Mouse (Mus musculus) hindbrain, embryonic 10.5 days (tissue): ENCODE results near the gene Defb25. TPM values are rescaled to one million over a fixed set of nuclear protein-coding genes. Genes with fewer than 3 reads are reported as not detected.

Experiments used
- DNase-seq: peaks from one replicate; pipeline ENCODE4 v3.0.0-alpha.2; 2017; ENCODE audit warnings: low spot score
- H3K27ac ChIP-seq: fragments of 300-500 bp; sonication (generic); 2 replicates; pipeline ENCODE4 v1.5.1; 2016; ENCODE audit warnings: mild to moderate bottlenecking, moderate library complexity
- H3K27me3 ChIP-seq: fragments of 300-500 bp; sonication (generic); 2 replicates; pipeline ENCODE4 v1.6.1; 2016; ENCODE audit warnings: mild to moderate bottlenecking; ENCODE audit not compliant: poor library complexity, insufficient read depth, severe bottlenecking
- H3K36me3 ChIP-seq: fragments of 300-500 bp; sonication (generic); 2 replicates; pipeline ENCODE4 v1.6.1; 2016; ENCODE audit warnings: mild to moderate bottlenecking, moderate library complexity
- H3K4me1 ChIP-seq: fragments of 300-500 bp; sonication (generic); replicated peaks from 2 replicates; pipeline ENCODE4 v1.6.1; 2016; ENCODE audit warnings: mild to moderate bottlenecking
- H3K4me3 ChIP-seq: fragments of 300-500 bp; sonication (generic); 2 replicates; pipeline ENCODE4 v1.5.1; 2016; ENCODE audit warnings: mild to moderate bottlenecking, moderate library complexity
- H3K9me3 ChIP-seq: fragments of 300-500 bp; sonication (generic); 2 replicates; pipeline ENCODE4 v1.6.1; 2016; ENCODE audit warnings: mild to moderate bottlenecking, moderate library complexity
- WGBS: fragments of 180-500 bp; shearing (Covaris S2); methylation state at CpG from one replicate; pipeline ENCODE4 v1.1.7; 2016; 5-methylcytosine and 5-hydroxymethylcytosine counted together
- polyA plus RNA-seq: library from polyadenylated mRNA; unstranded; fragments of >200 nt; fragmentation: Nextera tagmentation; extraction: Ambion mirVana; gene quantifications from 2 replicates; pipeline ENCODE4 v1.2.1, GENCODE M21; 2016

Defb25 gene
- polyA plus RNA-seq, 1 experiment from 2014 or later = not detected

- H3K9me3 ChIP-seq = no peaks in the 10 kb centered on the region
- H3K27me3 ChIP-seq = no peaks in the 10 kb centered on the region
- WGBS = 49% methylated on average over 6 of the region's 6 CpGs
- H3K4me1 ChIP-seq = no peaks in the 10 kb centered on the region
- H3K27ac ChIP-seq = no peak overlapping the region
- no peak overlapping the region for H3K4me3 ChIP-seq
- H3K36me3 ChIP-seq = no peaks in the 10 kb centered on the region
- no peak for DNase-seq
Measured at GRCm38 (mm10) chr2:152589021-152589420, 33.8 kb downstream of the Defb25 start.

GRCm38 (mm10) chr2:152588450-152588849, 34.4 kb downstream of the Defb25 start:
- Histone ChIP-seq H3K36me3 (no peaks in the 10 kb centered on the region), H3K4me1 (no peaks in the 10 kb centered on the region), H3K27ac (no peak overlapping the region), H3K4me3 (no peak overlapping the region), H3K9me3 (no peaks in the 10 kb centered on the region), H3K27me3 (no peaks in the 10 kb centered on the region)
- 61% methylated on average over 2 of the region's 2 CpGs for WGBS
- no peak for DNase-seq

GRCm38 (mm10) chr2:152586926-152587560, 35.8 kb downstream of the Defb25 start:
- no peak overlapping the region for H3K4me3 ChIP-seq
- H3K27ac ChIP-seq = no peak overlapping the region
- H3K9me3 ChIP-seq = no peaks in the 10 kb centered on the region
- peak; percentile 18 for DNase-seq
- 78% methylated on average over 4 of the region's 4 CpGs for WGBS
- H3K27me3 ChIP-seq = no peaks in the 10 kb centered on the region
- no peaks in the 10 kb centered on the region for H3K36me3 ChIP-seq
- no peaks in the 10 kb centered on the region for H3K4me1 ChIP-seq

- Histone ChIP-seq H3K27me3 (no peaks in the 10 kb centered on the region), H3K4me1 (peaks cover 2% of the 10 kb centered on the region; the same call in 1 of the 2 replicates), H3K9me3 (no peaks in the 10 kb centered on the region), H3K27ac (no peak overlapping the region), H3K36me3 (no peaks in the 10 kb centered on the region), H3K4me3 (no peak overlapping the region)
- WGBS = 91% methylated on average over 11 of the region's 11 CpGs
- DNase-seq = no peak
Measured at GRCm38 (mm10) chr2:152580612-152581011, 42.2 kb downstream of the Defb25 start.

- Histone ChIP-seq H3K27me3 (no peaks in the 10 kb centered on the region), H3K4me1 (peaks cover 2% of the 10 kb centered on the region; the same call in 1 of the 2 replicates), H3K9me3 (no peaks in the 10 kb centered on the region), H3K27ac (no peak within 1 kb of the TSS), H3K36me3 (no peaks in the 10 kb centered on the region), H3K4me3 (no peak within 1 kb of the TSS)
- DNase-seq = no peak
- WGBS = 72% methylated on average over 7 of the region's 7 CpGs
Measured at GRCm38 (mm10) chr2:152580107-152580506, 42.7 kb downstream of the Defb25 start, which contains the start of gene Defb19. Gene Defb19, minus strand, starts transcription at chr2:152580312.

- Histone ChIP-seq H3K27me3 (no peaks in the 10 kb centered on the region), H3K9me3 (no peaks in the 10 kb centered on the region), H3K27ac (no peak overlapping the region), H3K36me3 (no peaks in the 10 kb centered on the region), H3K4me1 (no peaks in the 10 kb centered on the region; the same call in 1 of the 2 replicates), H3K4me3 (no peak overlapping the region)
- DNase-seq = no peak
- WGBS = 89% methylated on average over 8 of the region's 8 CpGs
Measured at GRCm38 (mm10) chr2:152573484-152573883, 49.4 kb downstream of the Defb25 start.

Other genes starting within 250 kb of the Defb25 start
- gene Nrsn2, start 246.4 kb downstream of the Defb25 start, polyA plus RNA-seq = 1.4 and 5.1 TPM in 2 replicates
- gene Sox12, start 225.0 kb downstream of the Defb25 start, polyA plus RNA-seq = 9.5 and 11.1 TPM in 2 replicates
- 45.9 and 47.9 TPM in 2 replicates for gene Zcchc3, start 208.0 kb downstream of the Defb25 start, polyA plus RNA-seq
- gene 6820408C15Rik, start 207.5 kb downstream of the Defb25 start, polyA plus RNA-seq = 1.3 and 3.3 TPM in 2 replicates
- not detected in 2 replicates for gene Defb23, start 158.4 kb downstream of the Defb25 start, polyA plus RNA-seq
- not detected in 2 replicates for gene Defb20, start 146.0 kb downstream of the Defb25 start, polyA plus RNA-seq
- not detected in 2 replicates for gene Defb22, start 132.9 kb downstream of the Defb25 start, polyA plus RNA-seq
- gene Defb26, start 111.4 kb downstream of the Defb25 start, polyA plus RNA-seq = not detected in 2 replicates
- gene Defb28, start 104.8 kb downstream of the Defb25 start, polyA plus RNA-seq = not detected in 2 replicates
- gene Defb29, start 83.0 kb downstream of the Defb25 start, polyA plus RNA-seq = not detected in 2 replicates
- gene Gm17416, start 53.7 kb downstream of the Defb25 start, polyA plus RNA-seq = not detected in 2 replicates
- not detected in 2 replicates for gene Defb21, start 50.3 kb downstream of the Defb25 start, polyA plus RNA-seq
- gene Defb19, start 42.7 kb downstream of the Defb25 start, polyA plus RNA-seq = not detected in 2 replicates
- not detected in 2 replicates for gene Defb45, start 23.7 kb downstream of the Defb25 start, polyA plus RNA-seq
- not detected in 2 replicates for gene Defb36, start 18.7 kb downstream of the Defb25 start, polyA plus RNA-seq
- 0.35 and 0.37 TPM in 2 replicates for gene Rem1, start 3.9 kb upstream of the Defb25 start, polyA plus RNA-seq
- gene H13, start 46.4 kb upstream of the Defb25 start, polyA plus RNA-seq = 103 and 134 TPM in 2 replicates
- 41.1 and 48.7 TPM in 2 replicates for gene Mcts2, start 64.0 kb upstream of the Defb25 start, polyA plus RNA-seq
- 168 and 176 TPM in 2 replicates for gene Id1, start 113.2 kb upstream of the Defb25 start, polyA plus RNA-seq
- 5.0 and 5.1 TPM in 2 replicates for gene Cox4i2, start 131.1 kb upstream of the Defb25 start, polyA plus RNA-seq
- gene Bcl2l1, start 208.7 kb upstream of the Defb25 start, polyA plus RNA-seq = 110 and 128 TPM in 2 replicates
- 106 and 137 TPM in 2 replicates for gene Tpx2, start 224.9 kb upstream of the Defb25 start, polyA plus RNA-seq